ENCODE assay signal across 8 mouse cellular contexts in the genomic region with DNA sequence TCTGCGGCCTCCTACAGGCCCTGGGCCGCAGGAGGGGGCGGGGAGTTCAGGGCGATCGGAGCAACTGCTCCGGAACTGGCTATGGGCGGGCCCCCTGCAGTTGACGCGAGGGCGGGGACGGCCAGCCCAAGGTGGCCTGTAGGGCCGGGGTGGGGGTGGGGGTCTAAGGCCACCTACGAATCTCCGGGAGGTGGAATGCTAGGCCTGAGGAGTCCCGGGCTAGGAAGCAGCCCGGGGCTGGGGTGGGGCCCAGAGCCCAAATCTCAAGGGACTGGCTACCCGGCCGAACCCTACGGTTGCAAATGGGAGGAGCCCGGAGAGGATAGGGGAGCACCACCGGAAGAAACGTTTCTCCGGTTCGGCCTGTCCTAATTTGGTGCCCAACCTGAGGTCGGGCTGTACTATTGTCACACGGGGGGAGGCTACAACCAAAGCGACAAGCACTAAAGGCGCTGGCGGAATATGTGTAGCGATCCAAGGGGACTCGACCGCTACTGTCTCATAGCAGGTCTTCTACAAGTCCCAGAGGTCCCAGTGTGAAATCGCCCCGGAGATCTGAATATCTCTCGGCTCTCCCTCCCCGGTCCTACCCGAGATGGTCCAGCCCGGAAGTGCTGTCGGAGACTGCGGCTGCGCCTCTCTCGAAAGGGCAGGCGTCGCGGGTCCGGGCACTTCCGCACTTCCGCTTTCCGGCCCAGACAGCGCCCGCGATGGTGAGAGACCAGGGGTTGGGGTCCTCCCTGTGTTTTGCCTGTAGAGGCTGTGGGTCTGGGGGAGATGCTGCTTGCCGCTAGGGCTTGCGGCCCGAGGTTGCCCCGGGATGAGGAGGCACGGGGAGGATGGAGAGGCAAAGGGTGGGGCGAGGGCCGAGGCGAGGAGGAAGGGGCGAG. TPM values are rescaled to one million over a fixed set of nuclear protein-coding genes. Genes with fewer than 3 reads are reported as not detected.
DNase-seq lines count a peak whose midpoint lies in the region; ATAC-seq lines count a peak whose summit lies in the region.

A gene (minus strand): TSS at position 388 of the 890 bp plus-strand sequence.
A gene (plus strand): TSS at position 620 of the 890 bp plus-strand sequence.

- H3K9ac ChIP-seq in heart, embryonic 14.5 days (ENCODE audit: low read length) = peak within 1 kb of the TSS; percentile 88
- peak within 1 kb of the TSS; percentile 98 for H3K9ac ChIP-seq in liver, embryonic 13.5 days
- peak within 1 kb of the TSS; percentile 96 for H3K9ac ChIP-seq in stomach, embryonic 16.5 days (ENCODE audit: low read length)

- peaks cover 57% of the 10 kb centered on the region for H3K36me3 ChIP-seq in heart, embryonic 14.5 days (ENCODE audit: control insufficient read depth, insufficient read depth, low read length)
- peaks cover 58% of the 10 kb centered on the region for H3K36me3 ChIP-seq in liver, embryonic 13.5 days
- H3K36me3 ChIP-seq in stomach, embryonic 16.5 days (ENCODE audit: control insufficient read depth, insufficient read depth, low read length) = peaks cover 28% of the 10 kb centered on the region

- no peaks in the 10 kb centered on the region for H3K27me3 ChIP-seq in heart, embryonic 14.5 days (ENCODE audit: control insufficient read depth, insufficient read depth, low read length)
- H3K27me3 ChIP-seq in liver, embryonic 13.5 days = no peaks in the 10 kb centered on the region
- H3K27me3 ChIP-seq in stomach, embryonic 16.5 days (ENCODE audit: control insufficient read depth, insufficient read depth, low read length) = no peaks in the 10 kb centered on the region

- peak within 1 kb of the TSS; percentile 81 to 85 for H3K4me3 ChIP-seq in heart, embryonic 14.5 days (ENCODE audit: control insufficient read depth in 1 of 2, insufficient read depth in 1 of 2, low read depth in 1 of 2, low read length in 2 of 2)
- H3K4me3 ChIP-seq in liver, embryonic 13.5 days (replicated peaks) = peak within 1 kb of the TSS; percentile 99
- H3K4me3 ChIP-seq in stomach, embryonic 16.5 days (replicated peaks; ENCODE audit: low read length) = peak within 1 kb of the TSS; percentile 100

- ATAC-seq in CD4-positive, CD25-positive, alpha-beta regulatory T cell, adult 4 months = peak; percentile 83
- ATAC-seq in heart, embryonic 14.5 days (ENCODE audit: insufficient number of reproducible peaks, insufficient read depth, low FRiP score, low read depth) = peak; percentile 94
- ATAC-seq in liver, embryonic 13.5 days (ENCODE audit: low read depth) = peak; percentile 93
- ATAC-seq in stomach, embryonic 16.5 days (ENCODE audit: insufficient read depth, low FRiP score) = peak; percentile 96

- H3K4me1 ChIP-seq in heart, embryonic 14.5 days (ENCODE audit: control insufficient read depth in 2 of 2, insufficient read depth in 2 of 2, low read length in 2 of 2) = peaks cover 2 to 18% of the 10 kb centered on the region in 2 experiments; a peak in 2 of 4 replicates
- peaks cover 69% of the 10 kb centered on the region for H3K4me1 ChIP-seq in liver, embryonic 13.5 days (replicated peaks)
- H3K4me1 ChIP-seq in stomach, embryonic 16.5 days (ENCODE audit: control insufficient read depth, insufficient read depth, low read length) = peaks cover 15% of the 10 kb centered on the region; the same call in 1 of the 2 replicates

- WGBS in heart, embryonic 14.5 days = 1% methylated on average over 61 of the region's 61 CpGs
- whole genome bisulfite sequencing in liver, embryonic 13.5 days (ENCODE audit: insufficient replicate concordance) = under 1% methylated on average over 60 of the region's 61 CpGs
- WGBS in stomach, embryonic 16.5 days = under 1% methylated on average over 61 of the region's 61 CpGs

- peak within 1 kb of the TSS; percentile 79 for H3K4me2 ChIP-seq in heart, embryonic 14.5 days (ENCODE audit: low read length)
- peak within 1 kb of the TSS; percentile 88 for H3K4me2 ChIP-seq in liver, embryonic 13.5 days
- H3K4me2 ChIP-seq in stomach, embryonic 16.5 days (ENCODE audit: low read depth, low read length) = peak within 1 kb of the TSS; percentile 85

- no peaks in the 10 kb centered on the region for H3K9me3 ChIP-seq in heart, embryonic 14.5 days (ENCODE audit: control insufficient read depth, low read length)
- H3K9me3 ChIP-seq in liver, embryonic 13.5 days (replicated peaks) = no peaks in the 10 kb centered on the region
- no peaks in the 10 kb centered on the region for H3K9me3 ChIP-seq in stomach, embryonic 16.5 days (replicated peaks; ENCODE audit: control insufficient read depth, low read length)

- peak; percentile 95 for DNase-seq in c-Kit-negative CD71-positive TER-119-positive erythroid progenitor cells, embryonic 14.5 days (ENCODE audit: low read depth, low spot score)
- peak; percentile 85 for DNase-seq in fibroblast of lung, adult 2 months (ENCODE audit: low read depth)
- DNase-seq in kidney, postnatal 14 days = peak; percentile 94
- DNase-seq in liver, embryonic 13.5 days = peak; percentile 90
- DNase-seq in neural tube, embryonic 10.5 days (ENCODE audit: extremely low spot score, low spot score) = peak; percentile 95

- H3K27ac ChIP-seq in heart, embryonic 14.5 days (replicated peaks in 1 of 2; ENCODE audit: control insufficient read depth in 1 of 2, insufficient read depth in 1 of 2, low read depth in 2 of 2, low read length in 2 of 2) = peak within 1 kb of the TSS; percentile 95 to 96
- peak within 1 kb of the TSS; percentile 93 for H3K27ac ChIP-seq in liver, embryonic 13.5 days
- H3K27ac ChIP-seq in stomach, embryonic 16.5 days (ENCODE audit: low read length) = peak within 1 kb of the TSS; percentile 98

RNA-seq across cellular contexts. Expression of the first gene that starts in this region (rescaled TPM):
- polyA plus RNA-seq in CD4-positive, CD25-positive, alpha-beta regulatory T cell, adult 4 months (2017; shearing (Covaris generic)) = 10 to 100 TPM; 39.2 to 47.5 TPM
- 38.6 and 42.2 TPM in 2 replicates for polyA plus RNA-seq in heart, embryonic 14.5 days (2014; fragmentation: Nextera tagmentation; extraction: Ambion mirVana)
- 22.6 TPM in 2 replicates for polyA plus RNA-seq in liver, embryonic 13.5 days (2015; fragmentation: Nextera tagmentation; extraction: Ambion mirVana)
- polyA plus RNA-seq in stomach, embryonic 16.5 days (2015; fragmentation: Nextera tagmentation; extraction: Ambion mirVana) = 39.6 and 44.9 TPM in 2 replicates

RNA-seq across cellular contexts. Expression of the second gene that starts in this region (rescaled TPM):
- 100 to 1,000 TPM; 574 to 794 TPM for polyA plus RNA-seq in CD4-positive, CD25-positive, alpha-beta regulatory T cell, adult 4 months (2017; shearing (Covaris generic))
- polyA plus RNA-seq in heart, embryonic 14.5 days (2014; fragmentation: Nextera tagmentation; extraction: Ambion mirVana) = 145 and 155 TPM in 2 replicates
- polyA plus RNA-seq in liver, embryonic 13.5 days (2015; fragmentation: Nextera tagmentation; extraction: Ambion mirVana) = 262 and 272 TPM in 2 replicates
- 377 and 396 TPM in 2 replicates for polyA plus RNA-seq in stomach, embryonic 16.5 days (2015; fragmentation: Nextera tagmentation; extraction: Ambion mirVana)

Comparison
In these comparisons a context has a peak if more than half of its experiments do, and no peak if none do; other contexts are left out.
1. Peak in every context shown above with its lines: DNase-seq, ATAC-seq, H3K4me3 ChIP-seq and H3K27ac ChIP-seq.